Mouse (Mus musculus) regulatory T cell (primary cell): ENCODE data around the gene AI987944.

Source experiments
- in situ Hi-C: fragments of 300-600 bp; cut with MboI, MseI; formaldehyde crosslinking; loops from one replicate; pipeline ENCODE4 v1.15.1; 2025; ENCODE audit warnings: high pct_unique_total_duplicates

Gene AI987944

GRCm38 (mm10) chr7:41393048-41393971 is at the start of gene AI987944:
AI987944 (minus strand) TSS chr7:41393379.
- in situ Hi-C loops: loop anchor here (10.0 to 25.0 kb wide), 2 partner anchors 1094 to 1511 kb away; no protein-coding TSS in a partner anchor

- in situ Hi-C loops: loop anchor here (10.0 to 25.0 kb wide), 2 partner anchors 1093 to 1511 kb away; no protein-coding TSS in a partner anchor
These were observed 951 bp upstream of the AI987944 start for GRCm38 (mm10) chr7:41394130-41394529.
